Mouse (Mus musculus) heart, postnatal 0 days (tissue): Measurements from ENCODE around the gene Neurl1b. TPM values are rescaled to one million over a fixed set of nuclear protein-coding genes. Genes with fewer than 3 reads are reported as not detected.

Experiments
- ATAC-seq: fragments of 200-750 bp; cut with Nextera tagmentation; 2 replicates; pipeline ENCODE4 v1.8.0; 2017; ENCODE audit warnings: low read depth, moderate number of reproducible peaks, moderate library complexity; ENCODE audit not compliant: insufficient read depth
- DNase-seq: peaks from one replicate; pipeline ENCODE4 v3.0.0-alpha.2; 2016; ENCODE audit warnings: low spot score
- H3K27ac ChIP-seq: fragments of 300-500 bp; sonication (generic); 2 replicates; pipeline ENCODE4 v1.5.1; 2014; ENCODE audit warnings: low read depth, mild to moderate bottlenecking
- H3K27me3 ChIP-seq: fragments of 300-500 bp; sonication (generic); 2 replicates; pipeline ENCODE4 v1.6.1; 2014; ENCODE audit warnings: low read length, mixed read lengths; ENCODE audit not compliant: control insufficient read depth, insufficient read depth
- H3K36me3 ChIP-seq: fragments of 300-500 bp; sonication (generic); replicated peaks from 2 replicates; pipeline ENCODE4 v1.6.1; 2014; ENCODE audit warnings: low read length, mixed read lengths; ENCODE audit not compliant: control insufficient read depth, insufficient read depth
- H3K4me1 ChIP-seq: fragments of 300-500 bp; sonication (generic); 2 replicates; pipeline ENCODE4 v1.6.1; 2014; ENCODE audit warnings: antibody characterized with exemption; ENCODE audit not compliant: control insufficient read depth, insufficient read depth
- H3K4me2 ChIP-seq: fragments of 300-500 bp; sonication (generic); 2 replicates; pipeline ENCODE4 v1.6.1; 2014; ENCODE audit warnings: low read depth, mild to moderate bottlenecking, low read length, moderate library complexity
- H3K4me3 ChIP-seq: fragments of 300-500 bp; sonication (generic); 2 replicates; pipeline ENCODE4 v1.5.1; 2014; ENCODE audit warnings: low read depth, low read length
- H3K9ac ChIP-seq: fragments of 300-500 bp; sonication (generic); replicated peaks from 2 replicates; pipeline ENCODE4 v1.6.1; 2014; ENCODE audit warnings: low read depth, low read length, mixed read lengths
- H3K9me3 ChIP-seq: fragments of 300-500 bp; sonication (generic); replicated peaks from 2 replicates; pipeline ENCODE4 v1.6.1; 2016; ENCODE audit warnings: low read length; ENCODE audit not compliant: control insufficient read depth
- CTCF ChIP-seq: IDR thresholded peaks from 2 replicates; pipeline ENCODE4 v1.5.1; 2016; ENCODE audit warnings: antibody characterized with exemption, control low read depth, low read depth
- EP300 ChIP-seq: IDR thresholded peaks from 2 replicates; pipeline ENCODE4 v1.6.1; 2016; ENCODE audit warnings: antibody characterized with exemption, low read depth
- WGBS: fragments of 180-500 bp; shearing (Covaris S2); extraction: QIAGEN DNeasy Blood & Tissue Kit; methylation state at CpG from one replicate; pipeline ENCODE4 v1.1.7; 2014; 5-methylcytosine and 5-hydroxymethylcytosine counted together
- polyA plus RNA-seq: library from polyadenylated mRNA; unstranded; fragments of >200 nt; fragmentation: Nextera tagmentation; extraction: Ambion mirVana; gene quantifications from 2 replicates; pipeline ENCODE4 v1.2.1, GENCODE M21; 2015
- total RNA-seq: library from RNA; depleted of rRNA; stranded (reverse); fragments of >200 nt; gene quantifications from 2 replicates; pipeline ENCODE4 v1.2.3, GENCODE M21; 2014; ENCODE audit warnings: low replicate concordance

The Neurl1b gene
- total and polyA plus RNA-seq, 2 experiments from 2014 or later, result 1.6 to 66.1 TPM

DNA sequence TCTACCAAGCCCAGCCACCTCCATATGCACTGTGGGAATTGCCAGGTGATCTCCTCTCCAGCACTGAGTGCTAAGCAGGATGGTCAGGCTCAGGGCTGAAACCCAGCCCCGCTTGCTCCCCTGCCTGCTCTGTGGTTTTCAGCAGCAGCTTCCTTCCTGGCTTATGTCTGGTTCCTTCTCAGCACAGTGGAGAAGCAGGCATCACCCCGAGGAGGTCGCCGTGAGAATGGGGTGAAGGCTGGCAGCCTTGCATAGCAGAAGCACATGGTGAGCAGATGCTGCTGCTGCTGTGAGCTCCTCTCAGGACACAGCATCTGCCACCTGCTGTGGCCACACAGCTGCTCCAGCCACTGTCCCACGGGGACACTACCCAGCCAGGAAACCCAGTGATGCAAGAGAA, 33.0 kb upstream of the Neurl1b start:
- 53% methylated on average over 5 of the region's 5 CpGs for WGBS
- H3K27me3 ChIP-seq, result no peaks in the 10 kb centered on the region
- DNase-seq (no peak), ATAC-seq (no peak)
- no peak overlapping the region for H3K27ac ChIP-seq
- no peak overlapping the region for H3K4me2 ChIP-seq
- no peaks in the 10 kb centered on the region for H3K36me3 ChIP-seq
- H3K9me3 ChIP-seq, result no peaks in the 10 kb centered on the region
- no peak for TF ChIP-seq CTCF
- no peak for TF ChIP-seq EP300
- H3K9ac ChIP-seq, result no peak overlapping the region
- H3K4me3 ChIP-seq, result no peak overlapping the region
- H3K4me1 ChIP-seq, result peaks cover 30% of the 10 kb centered on the region

DNA sequence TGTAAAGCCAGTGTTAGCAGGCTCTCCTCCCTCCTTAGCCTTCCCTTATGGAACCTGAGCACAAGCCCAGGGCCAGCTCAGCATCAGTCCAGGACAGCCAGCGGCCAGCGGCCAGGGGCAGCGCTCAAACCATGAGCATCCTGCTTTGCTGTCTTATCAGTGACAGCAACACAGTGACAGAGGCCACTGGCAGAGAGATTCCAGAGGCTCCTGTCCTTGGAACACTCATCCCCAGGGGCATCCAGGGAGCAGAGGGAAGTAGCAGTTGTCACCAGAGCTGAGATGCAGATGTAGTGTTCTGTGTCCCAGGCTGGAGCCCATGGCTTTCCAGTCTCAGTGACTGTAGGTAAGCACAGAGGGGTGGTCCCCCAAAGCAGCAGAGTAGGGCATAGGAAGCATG, 32.5 kb upstream of the Neurl1b start:
- Histone ChIP-seq H3K4me3 (no peak overlapping the region), H3K4me2 (no peak overlapping the region), H3K4me1 (peaks cover 25% of the 10 kb centered on the region), H3K36me3 (no peaks in the 10 kb centered on the region), H3K9ac (no peak overlapping the region), H3K9me3 (no peaks in the 10 kb centered on the region), H3K27me3 (no peaks in the 10 kb centered on the region), H3K27ac (no peak overlapping the region)
- WGBS, result 18% methylated on average over 3 of the region's 3 CpGs
- DNase-seq (no peak), ATAC-seq (no peak)
- no peak for TF ChIP-seq CTCF
- no peak for TF ChIP-seq EP300

DNA sequence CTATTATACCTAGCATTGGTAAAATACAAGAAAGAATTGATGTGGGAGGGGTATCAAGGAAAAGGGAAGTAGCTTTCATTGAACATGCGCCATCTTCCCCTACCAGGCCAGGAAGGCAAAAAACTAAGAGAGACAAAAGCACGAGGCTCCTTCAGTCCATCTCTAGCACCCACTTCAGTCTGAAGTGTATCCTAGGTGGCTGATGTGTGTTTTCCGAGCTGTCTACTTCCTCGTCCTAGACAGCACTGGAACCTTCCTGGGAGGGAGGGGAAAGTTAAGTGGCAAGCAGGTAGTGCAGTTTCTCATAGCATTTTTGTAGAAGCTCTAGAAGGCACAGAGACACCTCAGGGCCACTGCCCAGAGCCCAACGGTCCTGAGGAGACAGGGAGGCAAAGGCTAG, 31.9 kb upstream of the Neurl1b start:
- H3K27me3 ChIP-seq, result no peaks in the 10 kb centered on the region
- no peak for TF ChIP-seq EP300
- ATAC-seq, result no peak
- 48% methylated on average over 5 of the region's 5 CpGs for whole genome bisulfite sequencing
- no peaks in the 10 kb centered on the region for H3K9me3 ChIP-seq
- no peak overlapping the region for H3K9ac ChIP-seq
- no peak overlapping the region for H3K4me2 ChIP-seq
- H3K27ac ChIP-seq, result no peak overlapping the region
- no peak overlapping the region for H3K4me3 ChIP-seq
- no peaks in the 10 kb centered on the region for H3K36me3 ChIP-seq
- H3K4me1 ChIP-seq, result peaks cover 21% of the 10 kb centered on the region
- no peak for DNase-seq

DNA sequence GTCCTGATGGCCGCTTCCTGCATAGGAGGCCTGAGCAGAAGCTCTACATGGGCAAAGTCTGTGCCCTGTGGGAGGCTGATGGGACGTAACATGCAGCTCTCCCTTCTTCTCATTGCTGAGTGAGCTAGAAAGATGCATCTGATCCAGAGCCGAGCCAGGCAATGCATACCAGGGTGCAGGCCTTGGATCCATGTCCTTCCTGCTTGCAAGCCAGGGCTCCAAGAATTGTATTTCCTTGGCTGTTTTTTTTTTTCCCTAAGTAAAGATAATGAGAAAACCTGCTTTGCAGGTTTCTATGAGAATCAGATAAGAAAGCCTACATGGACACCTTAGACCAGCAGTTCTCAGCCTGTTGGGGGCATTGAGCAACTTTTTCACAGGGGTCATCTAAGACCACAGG, 30.5 kb upstream of the Neurl1b start:
- H3K27ac ChIP-seq, result no peak overlapping the region
- TF ChIP-seq EP300 (no peak), CTCF (no peak)
- no peaks in the 10 kb centered on the region for H3K36me3 ChIP-seq
- peaks cover 25% of the 10 kb centered on the region for H3K4me1 ChIP-seq
- no peak overlapping the region for H3K4me2 ChIP-seq
- H3K27me3 ChIP-seq, result no peaks in the 10 kb centered on the region
- 92% methylated on average over 3 of the region's 3 CpGs for WGBS
- H3K4me3 ChIP-seq, result no peak overlapping the region
- H3K9ac ChIP-seq, result no peak overlapping the region
- DNase-seq (no peak), ATAC-seq (no peak)
- no peaks in the 10 kb centered on the region for H3K9me3 ChIP-seq

DNA sequence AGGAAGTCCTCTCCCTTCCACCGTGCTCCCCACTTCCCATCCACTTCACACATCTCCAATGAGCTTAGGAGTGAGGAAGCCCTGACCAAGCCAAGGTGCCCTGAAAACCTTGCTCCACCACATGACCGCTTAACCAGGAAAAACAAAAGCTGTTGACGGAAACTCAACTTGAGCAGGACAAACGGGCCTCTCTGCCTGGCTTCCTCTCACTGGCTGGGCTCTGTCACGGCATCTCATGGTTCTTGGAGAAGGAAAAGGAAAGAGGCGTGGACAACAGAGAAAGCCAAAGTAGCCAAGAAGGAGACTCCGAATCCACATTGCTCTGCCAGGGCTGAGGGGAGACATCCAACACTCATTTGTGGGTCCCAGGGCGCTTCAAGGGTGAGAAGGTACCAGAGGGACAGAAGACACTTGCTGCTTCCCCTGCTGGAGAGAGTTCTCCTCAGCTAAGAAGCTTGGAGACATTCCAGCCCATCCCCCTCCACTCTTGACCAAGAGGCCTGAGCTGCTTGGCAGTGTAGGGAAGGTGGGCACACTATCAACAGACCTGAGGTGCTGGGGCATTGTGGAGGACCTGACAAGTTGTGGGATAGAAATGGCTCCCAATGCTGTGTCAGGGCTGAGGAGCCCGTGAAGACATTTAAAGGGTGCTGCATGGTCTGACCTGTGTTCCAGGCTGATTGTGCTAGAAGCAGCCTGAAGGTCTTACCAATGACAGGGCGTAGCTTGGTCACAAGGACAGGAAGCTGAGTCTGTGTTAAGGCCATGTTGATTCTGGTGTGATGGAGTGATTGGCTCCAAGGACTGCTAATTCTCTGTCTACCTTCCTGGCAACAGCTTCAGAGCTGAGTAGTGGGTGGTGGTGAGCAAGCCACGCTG, 29.1 kb upstream of the Neurl1b start:
- peak; percentile 24; the same call in 1 of the 2 replicates for ATAC-seq
- Histone ChIP-seq H3K27me3 (no peaks in the 10 kb centered on the region), H3K27ac (peak overlapping the region; percentile 65), H3K4me2 (no peak overlapping the region), H3K9ac (no peak overlapping the region), H3K36me3 (no peaks in the 10 kb centered on the region), H3K9me3 (no peaks in the 10 kb centered on the region), H3K4me3 (no peak overlapping the region), H3K4me1 (peaks cover 27% of the 10 kb centered on the region)
- 73% methylated on average over 11 of the region's 11 CpGs for whole genome bisulfite sequencing
- DNase-seq, result no peak
- TF ChIP-seq EP300 (no peak), CTCF (no peak)

DNA sequence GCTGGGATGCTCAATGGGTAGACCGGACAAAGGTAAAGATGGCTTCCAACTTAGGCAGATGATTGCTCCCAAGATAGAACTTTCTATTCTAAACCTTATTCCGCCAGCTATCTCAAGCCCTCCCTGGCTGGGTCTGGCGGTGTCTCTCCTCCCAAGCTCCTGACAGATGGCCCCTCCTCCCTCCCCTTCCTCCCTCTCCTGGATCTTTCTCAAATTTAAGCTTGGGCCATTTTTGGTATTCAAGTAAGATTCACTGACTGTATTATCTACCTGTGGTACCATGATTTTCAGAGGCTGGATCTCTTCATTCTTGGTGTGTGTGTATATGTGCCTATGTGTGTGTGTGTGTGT, 28.5 kb upstream of the Neurl1b start:
- no peaks in the 10 kb centered on the region for H3K9me3 ChIP-seq
- peaks cover 22% of the 10 kb centered on the region for H3K4me1 ChIP-seq
- WGBS, result 74% methylated on average over 3 of the region's 3 CpGs
- H3K36me3 ChIP-seq, result no peaks in the 10 kb centered on the region
- H3K4me3 ChIP-seq, result no peak overlapping the region
- no peak for DNase-seq
- H3K9ac ChIP-seq, result no peak overlapping the region
- no peaks in the 10 kb centered on the region for H3K27me3 ChIP-seq
- ATAC-seq, result no peak
- peak overlapping the region; percentile 65 for H3K27ac ChIP-seq
- H3K4me2 ChIP-seq, result no peak overlapping the region
- no peak for TF ChIP-seq EP300
- no peak for TF ChIP-seq CTCF
